Mouse (Mus musculus) left cerebral cortex, adult 18-20 months (tissue): ENCODE measurements around the gene Tshz2. TPM values are rescaled to one million over a fixed set of nuclear protein-coding genes. Genes with fewer than 3 reads are reported as not detected.

Experiments used
- DNase-seq, 2 experiments: peaks; one replicate each; pipeline ENCODE4 v3.0.0; 2021 to 2022; ENCODE audit warnings: low spot score in 2 of 2, mixed read lengths in 1 of 2
- total RNA-seq, 2 experiments: library from RNA; stranded (reverse); gene quantifications; 2 replicates each; pipeline ENCODE4 v1.2.3; 2021

Tshz2 gene
- total RNA-seq, 2 experiments from 2014 or later: 37.5 to 41.2 TPM

DNA sequence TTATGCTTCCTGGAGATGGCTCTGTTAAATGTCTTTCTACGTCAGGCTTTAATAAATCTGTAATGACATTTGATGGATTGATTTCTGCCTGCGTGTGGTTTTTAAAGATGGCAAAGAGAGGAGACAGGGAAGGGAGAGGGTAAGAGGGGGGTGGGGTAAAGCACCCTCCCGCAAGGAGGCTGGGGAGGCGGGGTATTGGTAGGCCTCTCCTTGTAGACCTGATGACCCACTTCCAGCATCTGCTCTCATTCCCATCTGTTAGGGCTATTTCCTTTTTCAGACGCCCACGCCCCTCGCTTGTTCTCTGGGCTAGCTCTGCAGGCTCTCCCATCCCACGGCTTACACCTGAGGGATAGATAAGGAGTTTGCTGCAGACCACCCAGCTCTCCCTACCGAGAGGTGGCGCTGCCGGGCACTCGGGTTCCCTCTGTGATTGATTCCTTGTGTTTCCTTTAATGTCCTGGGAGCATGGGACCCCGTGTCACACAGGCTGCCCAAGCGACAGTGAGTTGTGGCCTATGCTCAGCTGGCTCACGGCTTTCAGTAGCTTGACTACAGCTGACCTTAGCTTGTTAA, 445.7 kb downstream of the Tshz2 start:
- DNase-seq: peak in 1 of 2 experiments; percentile 7

DNA sequence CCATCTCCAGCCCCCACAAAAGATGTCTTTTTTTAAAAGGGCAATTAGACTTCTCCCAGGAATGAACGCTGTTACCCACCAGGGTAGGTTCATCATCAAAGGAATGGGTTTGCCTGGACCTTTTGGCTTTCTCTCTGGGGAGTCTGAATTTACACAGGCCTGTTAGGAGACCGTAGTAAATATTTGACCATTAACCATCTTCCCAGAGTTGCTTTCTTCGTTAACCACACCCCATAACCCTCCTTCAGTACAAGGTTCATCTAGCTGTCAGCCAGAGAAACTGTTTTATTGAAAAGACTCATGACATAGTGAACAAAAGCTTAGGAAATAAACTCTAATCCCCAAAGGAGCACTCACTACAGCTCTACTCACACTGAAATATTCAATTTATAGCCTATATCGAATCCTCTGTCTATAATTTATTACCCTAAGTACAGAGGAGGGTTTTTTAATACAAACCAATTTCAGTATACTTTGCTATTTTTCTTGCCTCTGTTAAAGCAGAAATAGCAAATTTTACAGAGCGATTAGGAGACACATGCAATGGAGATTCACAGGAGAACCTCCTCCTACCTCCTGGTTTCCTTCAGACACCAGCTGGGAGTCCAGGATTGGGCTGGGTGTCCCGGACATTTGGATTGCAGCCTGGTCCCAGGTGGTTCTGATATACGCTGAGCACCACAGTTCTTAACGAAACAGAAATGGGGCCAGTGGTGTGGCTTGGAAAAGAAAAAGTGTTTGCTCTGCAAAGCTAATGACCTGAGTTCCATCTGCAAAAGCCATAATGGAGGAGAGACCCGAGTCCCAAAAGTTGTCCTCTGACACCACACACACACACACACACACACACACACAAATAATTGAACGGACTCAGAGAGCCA, 459.0 kb downstream of the Tshz2 start:
- no peak for DNase-seq

DNA sequence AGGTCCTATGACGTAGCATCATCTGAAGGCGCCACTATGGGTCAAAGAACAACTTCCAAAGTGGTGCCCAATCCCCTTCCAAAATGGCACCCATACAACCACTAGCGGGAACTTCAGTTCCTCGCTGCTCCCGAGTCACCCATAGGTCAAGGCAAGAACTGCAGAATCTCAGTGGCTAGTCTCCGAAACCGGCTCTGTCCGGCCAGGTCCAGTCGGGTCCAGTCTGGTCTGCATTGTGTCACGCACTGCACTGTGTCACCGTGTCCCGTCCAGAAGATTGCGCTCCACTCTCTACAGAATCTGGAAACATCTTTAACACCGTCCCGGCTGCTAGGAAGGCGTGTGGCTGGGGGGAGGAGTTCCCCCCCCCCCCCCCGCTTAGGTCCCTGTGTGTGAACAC, 461.4 kb downstream of the Tshz2 start:
- no peak for DNase-seq

DNA sequence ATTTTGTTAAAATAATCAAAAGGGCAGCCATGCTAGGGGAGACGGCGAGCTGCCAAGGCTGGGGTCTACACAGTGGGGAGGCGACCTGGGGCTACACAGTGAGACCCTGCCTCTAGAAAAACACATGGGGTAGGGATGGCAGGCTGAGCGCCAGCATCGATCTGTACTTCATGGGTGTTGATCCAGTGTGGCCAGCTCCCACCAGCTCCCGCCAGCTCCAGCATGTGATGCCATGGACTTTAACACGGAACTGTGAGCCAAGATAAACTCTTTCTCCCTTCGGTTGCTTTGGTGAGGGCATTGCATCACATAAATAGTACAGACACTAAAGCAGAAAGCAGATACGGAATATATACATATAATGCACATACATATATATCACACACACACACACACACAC, 462.1 kb downstream of the Tshz2 start:
- no peak for DNase-seq

DNA sequence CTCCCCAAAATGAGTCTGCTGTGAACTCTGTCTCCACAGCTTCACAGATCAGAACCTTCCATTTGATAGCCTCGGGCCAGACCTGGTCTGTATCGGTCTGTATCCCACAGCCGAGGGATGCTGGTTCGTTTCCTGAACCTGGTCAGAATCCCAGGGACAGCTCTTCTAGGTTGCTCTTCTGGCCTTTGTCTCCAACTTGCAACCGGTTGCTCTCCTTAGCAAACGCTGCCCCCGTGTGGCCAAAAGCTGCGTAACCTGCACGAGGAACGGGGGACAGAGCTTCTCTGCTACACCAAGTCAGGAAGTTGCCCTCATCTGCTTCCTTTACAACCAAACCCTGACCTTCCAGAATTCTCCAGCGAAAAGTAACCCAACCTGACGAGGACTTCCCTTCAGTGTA, 468.3 kb downstream of the Tshz2 start:
- DNase-seq: peak; percentile 88 to 98

DNA sequence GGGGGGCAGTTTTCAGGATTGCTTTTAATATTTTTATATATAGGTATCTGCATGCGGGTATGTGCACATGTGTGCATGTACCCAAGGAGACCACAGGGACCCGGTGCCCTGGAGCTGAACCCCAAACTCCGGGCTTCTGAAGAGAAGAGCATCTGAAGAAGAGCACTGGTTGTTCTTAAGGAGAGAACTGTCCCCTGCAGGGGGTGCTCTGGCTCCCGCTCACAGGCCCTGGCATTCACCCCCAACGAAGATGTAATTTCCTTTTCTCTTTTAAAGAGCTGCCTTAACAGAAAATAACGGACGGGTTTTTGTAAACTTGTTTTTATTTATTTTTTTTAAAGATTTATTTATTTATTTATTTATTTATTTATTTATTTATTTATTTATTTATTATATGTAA, 469.1 kb downstream of the Tshz2 start:
- no peak for DNase-seq

DNA sequence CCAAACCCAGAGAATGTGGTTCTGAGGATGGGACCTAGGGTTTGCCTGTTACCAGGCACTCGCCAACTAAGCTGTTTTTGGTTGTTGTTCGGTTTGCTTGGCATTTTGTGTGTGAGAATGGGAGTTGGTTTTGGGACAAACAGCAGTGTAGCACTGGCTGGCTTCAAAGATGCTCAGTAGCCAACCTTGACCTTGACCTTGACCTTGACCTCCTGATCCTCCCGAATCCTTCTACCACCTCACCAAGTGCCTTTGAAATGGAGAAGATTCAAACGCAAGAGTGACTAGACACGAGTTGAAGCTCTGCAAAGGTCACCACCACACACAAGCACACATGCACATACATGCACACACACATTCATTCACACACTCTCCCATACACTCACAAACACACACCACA, 470.5 kb downstream of the Tshz2 start:
- DNase-seq: no peak

DNA sequence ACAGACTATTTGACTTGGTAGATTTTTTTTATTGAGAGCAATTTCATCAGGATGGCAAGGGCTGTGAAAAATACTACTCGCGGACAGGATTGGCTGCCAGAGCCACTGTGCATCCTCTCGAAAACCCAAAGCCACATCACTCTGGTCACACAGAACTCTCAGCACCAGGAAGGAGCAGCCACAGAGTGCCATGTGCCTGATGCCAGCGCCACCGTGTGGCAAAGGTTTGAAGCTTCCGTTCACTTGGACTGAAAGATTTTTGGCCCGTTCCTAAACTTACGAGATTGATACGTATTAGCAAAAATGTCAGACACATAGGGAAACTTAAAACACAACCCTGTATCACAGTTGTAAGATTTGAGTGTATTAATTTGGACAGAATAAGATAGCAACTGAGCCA, 471.0 kb downstream of the Tshz2 start:
- peak; percentile 62 to 73 for DNase-seq

DNA sequence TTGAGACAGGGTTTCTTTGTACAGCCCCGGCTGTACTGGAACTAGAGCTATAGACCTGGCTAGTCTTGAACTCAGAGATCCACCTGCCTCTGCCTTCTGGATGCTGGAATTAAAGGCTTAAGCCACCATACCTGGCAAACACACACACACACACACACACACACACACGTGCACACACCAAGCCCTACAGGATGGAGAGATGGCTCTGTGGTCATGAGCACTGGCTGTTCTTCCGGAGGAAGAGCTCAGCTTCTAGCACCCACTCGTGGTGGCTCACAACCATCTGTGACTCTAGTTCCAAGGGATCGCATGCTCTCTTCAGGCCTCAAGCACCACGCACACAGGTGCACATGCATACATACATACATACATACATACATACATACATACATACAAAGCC, 471.6 kb downstream of the Tshz2 start:
- DNase-seq: no peak

DNA sequence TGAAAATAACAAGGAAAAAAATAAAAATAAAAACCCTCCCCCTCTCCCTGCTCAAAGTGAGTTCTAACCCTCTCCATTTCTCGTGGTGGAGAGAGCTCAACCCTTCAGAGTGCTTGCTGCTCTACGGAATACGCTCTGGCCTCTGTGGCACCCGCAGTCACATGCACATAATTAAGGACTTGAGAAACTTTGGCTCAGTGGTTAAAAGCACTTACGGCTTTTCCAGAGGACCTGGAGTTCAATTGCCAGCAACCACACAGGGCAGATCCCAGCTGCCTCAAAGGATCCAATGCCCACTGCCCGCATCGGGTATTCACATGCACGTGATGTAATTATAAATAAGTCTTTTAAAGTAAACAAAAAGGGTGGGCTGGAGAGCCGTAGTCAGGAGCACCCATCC, 473.2 kb downstream of the Tshz2 start:
- DNase-seq: no peak

DNA sequence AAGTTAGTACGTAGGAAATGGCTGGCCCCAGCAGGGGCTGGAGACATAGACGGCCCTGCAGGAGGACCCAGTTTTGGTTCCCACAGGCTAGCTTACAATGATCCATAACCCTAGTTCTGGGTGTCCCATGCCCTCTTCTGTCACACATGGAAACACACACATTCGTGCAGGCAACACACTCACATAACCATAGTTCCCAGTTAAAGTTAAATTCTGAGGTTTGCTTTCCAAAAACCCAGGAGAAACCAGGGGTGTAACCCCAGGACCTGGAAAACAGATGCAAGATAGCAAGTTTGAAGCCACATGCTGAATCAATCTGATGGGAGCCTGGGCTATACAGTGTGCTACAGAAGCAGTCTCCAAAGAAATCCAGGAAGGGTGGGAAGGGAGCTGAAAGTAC, 475.0 kb downstream of the Tshz2 start:
- DNase-seq: no peak

DNA sequence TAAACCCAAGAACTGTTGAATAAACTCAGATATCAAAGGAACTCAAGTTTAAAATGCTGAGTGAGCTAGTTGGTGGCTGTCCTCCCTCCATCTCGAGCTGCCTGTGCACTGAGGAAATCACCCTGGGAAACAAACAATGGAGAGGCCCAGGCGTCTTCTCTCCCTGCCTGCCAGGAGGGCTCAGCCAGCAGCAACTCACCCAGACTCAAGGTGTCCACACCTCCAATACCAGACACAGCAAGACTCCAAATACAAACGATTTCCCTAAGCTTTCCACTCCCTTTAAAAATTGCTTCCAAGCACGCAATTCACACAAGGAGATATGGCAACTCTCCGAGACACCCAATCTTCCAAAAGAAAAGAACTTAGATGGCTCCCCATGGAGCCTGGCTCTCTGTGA, 476.7 kb downstream of the Tshz2 start:
- no peak for DNase-seq

DNA sequence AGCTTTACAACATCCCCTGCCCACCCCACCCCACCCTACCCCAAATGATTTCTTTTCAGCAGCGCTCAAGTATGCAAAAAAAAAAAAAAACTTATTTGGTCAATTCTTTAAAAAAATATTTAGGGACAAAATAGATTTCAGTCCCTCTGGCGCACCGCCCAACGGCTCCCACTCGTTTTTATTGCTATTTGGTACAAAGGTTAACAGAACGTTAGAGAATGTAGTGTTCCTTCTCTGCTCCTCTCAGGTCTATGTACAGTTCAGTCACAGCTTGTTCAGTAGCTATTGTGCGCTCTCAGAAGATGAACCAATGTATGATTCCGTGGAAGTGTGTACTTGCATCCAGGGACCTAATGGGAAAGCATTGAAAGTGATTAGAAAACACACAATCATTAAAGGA, 477.5 kb downstream of the Tshz2 start:
- no peak for DNase-seq

DNA sequence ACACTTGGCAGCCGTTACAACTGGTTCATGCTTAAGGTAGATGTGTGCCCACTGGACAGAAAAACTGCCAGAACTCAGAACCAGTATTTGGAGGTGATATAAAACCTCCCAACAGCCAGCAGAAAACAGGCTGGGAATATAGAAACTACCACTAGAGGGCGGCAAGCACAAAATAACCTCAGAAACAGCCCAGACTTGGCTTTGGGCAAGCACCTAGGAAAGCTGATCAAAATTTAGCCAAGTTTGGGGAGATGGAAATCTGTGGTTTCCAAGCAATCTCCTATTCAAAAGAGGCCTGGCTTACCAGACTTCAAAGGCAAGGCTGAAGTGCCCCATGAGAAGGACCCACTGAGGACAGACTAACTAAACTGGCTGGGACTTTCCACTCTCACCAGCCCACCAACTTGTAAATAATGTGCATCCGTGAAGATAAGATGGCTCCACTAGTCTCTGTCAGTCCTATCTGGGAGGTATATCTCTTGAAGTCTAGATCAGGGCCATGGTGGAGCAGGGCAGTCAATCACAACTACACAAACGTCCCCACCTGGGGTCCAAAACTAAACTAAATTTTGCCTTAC, 484.0 kb downstream of the Tshz2 start:
- peak; percentile 68 to 71 for DNase-seq

DNA sequence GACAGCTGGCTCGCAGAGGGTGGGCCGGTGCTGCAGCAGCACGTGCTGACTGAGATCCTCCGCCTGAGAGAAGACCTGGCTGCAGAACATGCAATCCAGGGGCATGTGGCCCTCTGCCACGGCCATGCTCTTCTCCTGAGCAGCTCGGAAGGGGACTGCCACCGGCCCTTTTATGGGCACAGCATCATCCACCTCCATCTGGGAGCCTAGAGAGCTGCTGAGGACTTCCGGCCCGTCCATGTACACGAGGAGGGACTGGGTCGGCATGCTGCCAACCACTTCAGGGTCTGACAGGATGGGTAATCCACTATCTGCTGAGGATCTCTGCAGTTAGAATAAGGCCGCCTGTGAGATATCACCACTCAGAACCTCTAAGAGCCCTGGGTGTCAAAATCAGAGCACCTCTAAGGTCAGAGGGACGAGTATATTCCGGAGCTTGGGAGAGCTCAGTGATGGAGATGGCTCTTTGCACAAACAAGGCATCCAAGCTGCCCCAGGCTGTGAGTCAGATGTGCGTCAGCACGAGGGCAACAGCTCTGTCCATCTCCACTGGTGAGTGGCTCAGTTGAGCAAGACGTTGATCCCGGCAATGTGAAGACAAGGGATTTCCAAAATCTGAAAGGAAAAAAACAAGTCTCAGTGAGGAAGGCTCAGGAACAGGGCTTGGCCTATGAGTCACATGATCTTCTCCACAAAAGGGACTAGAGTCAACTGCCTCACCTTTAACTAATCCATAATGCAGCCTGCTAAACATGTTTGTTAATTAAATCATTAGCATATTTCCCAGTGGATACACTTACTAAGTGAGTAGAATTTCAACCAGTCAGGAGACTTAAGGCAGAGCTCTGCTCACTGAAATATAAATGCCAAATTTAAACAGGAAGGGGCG, 487.6 kb downstream of the Tshz2 start:
- DNase-seq: no peak

Other genes with a start within 250 kb of the Tshz2 start
- not detected for gene Gm11011, start 45.3 kb upstream of the Tshz2 start, total RNA-seq